Mouse (Mus musculus) lung, adult 2 months (tissue): ENCODE measurements around the gene Astn2. TPM values are rescaled to one million over a fixed set of nuclear protein-coding genes. Genes with fewer than 3 reads are reported as not detected.

Experiments used
- DNase-seq: peaks from one replicate; pipeline ENCODE4 v3.0.0; 2022
- H3K4me1 ChIP-seq: fragments of 200-500 bp; 2 replicates; pipeline ENCODE4 v1.6.1; 2011; ENCODE audit warnings: low read length; ENCODE audit not compliant: control insufficient read depth, insufficient read depth
- H3K4me3 ChIP-seq: fragments of 200-500 bp; replicated peaks from 2 replicates; pipeline ENCODE3; 2011; ENCODE audit warnings: low read depth, mild to moderate bottlenecking, control low read depth, low read length; ENCODE audit errors: extremely low read depth
- CTCF ChIP-seq: fragments of 200-500 bp; IDR thresholded peaks from 2 replicates; pipeline ENCODE4 v1.5.1; 2011; ENCODE audit warnings: mild to moderate bottlenecking, low read length, control low read depth; ENCODE audit not compliant: insufficient read depth
- POLR2A ChIP-seq: fragments of 200-500 bp; IDR thresholded peaks from 2 replicates; pipeline ENCODE4 v1.6.1; 2011; ENCODE audit warnings: low read depth, mild to moderate bottlenecking, control low read depth, low read length, borderline replicate concordance; ENCODE audit errors: extremely low read depth
- WGBS: fragments of 180-500 bp; shearing (Covaris S2); methylation state at CpG from one replicate; pipeline ENCODE4 v1.1.7; 2018; 5-methylcytosine and 5-hydroxymethylcytosine counted together
- polyA plus RNA-seq: library from polyadenylated mRNA; depleted of rRNA; stranded (reverse); fragments of >200 nt; gene quantifications from 2 replicates; pipeline ENCODE4 v1.2.3, GENCODE M21; 2012

Gene Astn2
- polyA plus RNA-seq, 1 experiment = 10.7 TPM

DNA sequence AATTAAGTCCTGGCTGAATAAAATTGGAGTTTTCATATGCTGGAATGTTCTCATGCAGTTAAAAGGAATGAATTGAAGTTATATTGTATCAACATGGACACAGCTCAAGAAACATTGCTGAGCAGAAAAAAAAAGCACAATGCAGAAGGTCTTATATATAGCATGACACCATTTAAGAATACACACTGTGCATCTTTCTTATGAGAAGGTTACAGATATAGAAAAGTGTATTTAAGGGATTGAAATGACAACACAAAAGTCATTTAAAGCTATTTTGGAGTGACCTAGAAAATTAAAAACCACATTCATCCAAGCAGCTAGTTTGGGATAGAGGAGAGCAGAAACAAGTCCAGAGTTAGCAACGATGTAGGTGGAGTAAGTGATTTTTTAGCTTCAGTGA, 571.4 kb downstream of the Astn2 start:
- no peaks in the 10 kb centered on the region for H3K4me1 ChIP-seq
- H3K4me3 ChIP-seq = no peak overlapping the region
- WGBS = 85% methylated on average over 1 of the region's 1 CpGs
- no peak for DNase-seq
- TF ChIP-seq POLR2A (no peak), CTCF (no peak)

GRCm38 (mm10) chr4:65831872-65832271, 572.5 kb downstream of the Astn2 start:
- whole genome bisulfite sequencing = 71% methylated on average over 3 of the region's 3 CpGs
- no peak for DNase-seq
- Histone ChIP-seq H3K4me1 (no peaks in the 10 kb centered on the region), H3K4me3 (no peak overlapping the region)
- no peak for TF ChIP-seq POLR2A
- no peak for TF ChIP-seq CTCF

GRCm38 (mm10) chr4:65830495-65830894, 573.9 kb downstream of the Astn2 start:
- Histone ChIP-seq H3K4me3 (no peak overlapping the region), H3K4me1 (no peaks in the 10 kb centered on the region)
- TF ChIP-seq POLR2A (no peak), CTCF (no peak)
- WGBS = 19% methylated on average over 3 of the region's 3 CpGs
- no peak for DNase-seq

GRCm38 (mm10) chr4:65821070-65821469, 583.3 kb downstream of the Astn2 start:
- Histone ChIP-seq H3K4me3 (no peak overlapping the region), H3K4me1 (no peaks in the 10 kb centered on the region)
- TF ChIP-seq POLR2A (no peak), CTCF (no peak)
- WGBS = 47% methylated on average over 2 of the region's 2 CpGs
- DNase-seq = no peak

- Histone ChIP-seq H3K4me3 (no peak overlapping the region), H3K4me1 (no peaks in the 10 kb centered on the region)
- 42% methylated on average over 2 of the region's 2 CpGs for WGBS
- DNase-seq = no peak
- TF ChIP-seq CTCF = no peak
- TF ChIP-seq POLR2A = no peak
Measured at GRCm38 (mm10) chr4:65820236-65820635, 584.2 kb downstream of the Astn2 start.

DNA sequence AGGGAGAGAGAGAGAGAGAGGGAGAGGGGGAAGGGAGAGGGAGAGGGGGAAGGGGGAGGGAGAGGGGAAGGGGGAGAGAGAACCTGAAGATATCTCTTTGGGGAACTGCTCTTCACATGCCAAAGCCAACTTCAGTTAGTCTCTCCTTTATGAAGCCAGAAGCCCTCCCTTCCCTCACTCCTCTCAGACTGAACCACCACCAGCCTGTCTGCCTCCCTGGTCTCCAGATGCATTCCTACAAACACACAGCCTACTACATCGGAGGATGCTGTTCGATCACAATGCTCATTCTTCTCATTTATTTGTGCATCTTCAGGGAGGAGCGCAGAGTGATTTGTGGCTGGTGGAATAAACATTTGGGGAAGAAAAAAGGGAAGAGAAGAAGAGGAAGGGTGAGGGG, 584.6 kb downstream of the Astn2 start:
- no peak for DNase-seq
- no peak for TF ChIP-seq POLR2A
- no peak for TF ChIP-seq CTCF
- no peaks in the 10 kb centered on the region for H3K4me1 ChIP-seq
- H3K4me3 ChIP-seq = no peak overlapping the region
- 49% methylated on average over 3 of the region's 3 CpGs for WGBS

- 84% methylated on average over 2 of the region's 2 CpGs for WGBS
- Histone ChIP-seq H3K4me3 (no peak overlapping the region), H3K4me1 (no peaks in the 10 kb centered on the region)
- TF ChIP-seq CTCF (no peak), POLR2A (no peak)
- no peak for DNase-seq
Measured at GRCm38 (mm10) chr4:65814176-65814535, 590.3 kb downstream of the Astn2 start.

DNA sequence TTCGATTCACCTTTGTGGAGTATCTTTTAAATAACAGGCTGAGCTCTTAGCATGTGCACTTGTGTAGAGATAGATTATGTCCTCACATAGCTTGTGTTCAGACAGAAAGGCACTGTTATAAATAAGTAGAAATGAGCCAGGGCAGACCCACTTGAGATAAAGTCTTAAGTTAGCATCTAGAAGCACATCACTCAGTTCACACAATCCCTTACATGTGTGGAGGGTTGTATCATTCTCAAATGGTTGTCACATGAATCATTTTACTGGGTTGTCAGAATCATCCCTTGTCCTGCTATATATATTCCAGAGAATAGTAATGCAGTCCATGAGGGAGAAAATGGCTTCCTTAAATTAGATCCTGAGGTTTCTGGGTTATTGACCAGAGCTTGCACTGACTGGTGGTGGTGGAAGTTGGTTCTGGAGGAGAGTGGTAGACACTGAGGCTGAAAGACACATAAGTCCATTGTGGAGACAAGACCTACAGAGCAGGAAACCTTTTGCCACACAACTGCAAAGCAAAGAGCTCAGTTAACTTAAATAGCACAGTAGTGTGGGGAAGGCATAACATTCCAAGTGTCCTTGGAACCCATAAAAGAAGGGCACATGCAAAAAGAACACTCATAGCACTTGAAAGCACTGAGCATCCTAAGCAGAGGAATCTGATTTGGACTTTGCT, 590.8 kb downstream of the Astn2 start:
- WGBS = 78% methylated on average over 1 of the region's 1 CpGs

GRCm38 (mm10) chr4:65807341-65807740, 597.1 kb downstream of the Astn2 start:
- no peak for TF ChIP-seq POLR2A
- TF ChIP-seq CTCF = no peak
- no peak for DNase-seq
- Histone ChIP-seq H3K4me3 (no peak overlapping the region), H3K4me1 (no peaks in the 10 kb centered on the region)
- WGBS = 69% methylated on average over 3 of the region's 3 CpGs

More for the DNA sequence above, 590.8 kb downstream of the Astn2 start:
- no peaks in the 10 kb centered on the region for H3K4me1 ChIP-seq
- no peak overlapping the region for H3K4me3 ChIP-seq
- no peak for TF ChIP-seq POLR2A
- TF ChIP-seq CTCF = no peak
- DNase-seq = no peak

DNA sequence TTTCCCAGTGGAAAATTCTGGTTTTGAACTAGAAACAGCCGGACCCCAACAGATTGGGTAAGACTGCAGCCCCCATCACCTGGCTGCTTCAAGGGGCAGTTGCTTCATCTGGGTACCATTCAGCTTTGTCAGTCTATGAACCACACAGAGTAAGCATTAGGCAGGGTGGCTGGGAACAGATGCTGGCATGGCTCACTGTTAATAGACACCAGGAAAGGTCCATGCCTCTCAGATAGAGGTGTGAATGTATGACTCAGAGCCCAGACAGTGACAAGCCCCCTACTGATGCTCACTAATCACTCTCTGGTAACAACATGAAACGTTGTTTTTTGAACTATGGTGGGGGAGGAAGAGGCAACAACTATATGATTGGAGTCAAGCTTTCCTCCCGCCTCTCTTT, 603.2 kb downstream of the Astn2 start:
- Histone ChIP-seq H3K4me3 (no peak overlapping the region), H3K4me1 (no peaks in the 10 kb centered on the region)
- no peak for DNase-seq
- 63% methylated on average over 3 of the region's 3 CpGs for WGBS
- TF ChIP-seq CTCF (no peak), POLR2A (no peak)

DNA sequence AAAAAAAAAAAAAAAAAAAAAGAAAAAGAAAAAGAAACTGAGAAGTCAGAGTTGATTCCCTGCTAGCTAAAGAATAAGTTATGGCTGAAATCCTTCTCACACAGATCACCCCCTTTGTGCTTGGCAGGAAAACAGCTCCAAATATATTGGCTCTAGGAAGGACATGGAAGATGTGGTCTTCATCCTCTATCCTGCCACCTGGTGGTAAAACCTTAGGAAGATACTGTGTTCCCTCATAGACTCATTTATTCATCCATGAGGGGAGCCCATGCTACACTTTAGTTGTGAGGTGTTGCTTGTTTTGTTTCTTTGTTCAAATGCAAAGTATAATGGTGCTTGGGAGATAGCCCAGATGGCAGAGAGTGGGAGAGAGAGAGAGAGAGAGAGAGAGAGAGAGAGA, 613.4 kb downstream of the Astn2 start:
- Histone ChIP-seq H3K4me3 (no peak overlapping the region), H3K4me1 (no peaks in the 10 kb centered on the region)
- TF ChIP-seq POLR2A = no peak
- TF ChIP-seq CTCF = no peak
- DNase-seq = no peak
